Mouse (Mus musculus) ES-E14 (cell line): ENCODE measurements at regions not wholly inside any gene's neighbourhood (a gene's known extent, or its start where the extent isn't known, plus 50 kb on each side); places are given as distances from the start of the nearest gene placed in this dataset.

Experiments
- DNase-seq: peaks from one replicate; pipeline ENCODE4 v3.0.0-alpha.2; 2013; ENCODE audit warnings: low read depth, low spot score
- H3K27ac ChIP-seq: 2 replicates; pipeline ENCODE4 v1.5.1; 2012; ENCODE audit warnings: low read depth, mild to moderate bottlenecking, low read length, moderate library complexity, mixed read lengths; ENCODE audit not compliant: poor library complexity, insufficient read depth, severe bottlenecking
- H3K36me3 ChIP-seq: 2 replicates; pipeline ENCODE4 v1.6.1; 2012; ENCODE audit warnings: mild to moderate bottlenecking, low read length, moderate library complexity, mixed read lengths; ENCODE audit not compliant: control insufficient read depth, poor library complexity, insufficient read depth, severe bottlenecking
- H3K4me1 ChIP-seq, 2 experiments: fragments of 150-350 bp in 1 of 2; sonication (generic) in 1 of 2; 2 replicates each; pipeline ENCODE4 v1.6.1; 2012; ENCODE audit warnings: low read length in 2 of 2, mild to moderate bottlenecking in 1 of 2, mixed read lengths in 1 of 2; ENCODE audit not compliant: control insufficient read depth in 2 of 2, insufficient read depth in 2 of 2, poor library complexity in 1 of 2
- H3K4me3 ChIP-seq, 2 experiments: fragments of 150-350 bp in 1 of 2; sonication (generic) in 1 of 2; 2 replicates each; pipeline ENCODE4 v1.5.1; 2012; ENCODE audit warnings: low read length in 2 of 2, low read depth in 1 of 2, mild to moderate bottlenecking in 1 of 2, mixed read lengths in 1 of 2; ENCODE audit not compliant: insufficient read depth in 1 of 2, poor library complexity in 1 of 2, severe bottlenecking in 1 of 2
- H3K9ac ChIP-seq: 2 replicates; pipeline ENCODE4 v1.6.1; 2012; ENCODE audit warnings: low read depth, mild to moderate bottlenecking, low read length, mixed read lengths; ENCODE audit not compliant: poor library complexity, insufficient read depth, severe bottlenecking
- H3K9me3 ChIP-seq: fragments of 150-350 bp; sonication (generic); 2 replicates; pipeline ENCODE4 v1.6.1; 2012; ENCODE audit warnings: low read depth, mild to moderate bottlenecking, low read length; ENCODE audit not compliant: control insufficient read depth, insufficient read depth
- CHD2 ChIP-seq: IDR thresholded peaks from 2 replicates; pipeline ENCODE4 v1.6.1; 2014; ENCODE audit warnings: mild to moderate bottlenecking, low read depth, low read length, inconsistent platforms
- HCFC1 ChIP-seq: IDR thresholded peaks from 2 replicates; pipeline ENCODE4 v1.6.1; 2012; ENCODE audit warnings: low read length, inconsistent platforms, borderline replicate concordance; ENCODE audit not compliant: insufficient read depth
- MAFK ChIP-seq: IDR thresholded peaks from 2 replicates; pipeline ENCODE4 v1.6.1; 2014; ENCODE audit warnings: mild to moderate bottlenecking, low read depth, low read length, inconsistent platforms; ENCODE audit not compliant: insufficient read depth
- ZC3H11A ChIP-seq: IDR thresholded peaks from 2 replicates; pipeline ENCODE4 v1.6.1; 2012; ENCODE audit warnings: low read depth, mild to moderate bottlenecking, inconsistent platforms, low read length, borderline replicate concordance
- ZNF384 ChIP-seq: IDR thresholded peaks from 2 replicates; pipeline ENCODE4 v1.6.1; 2012; ENCODE audit warnings: low read depth, low read length, inconsistent platforms
- in situ Hi-C, 2 experiments: fragments of 600-800 bp; cut with MboI; formaldehyde crosslinking; loops; one replicate each; pipeline ENCODE4 v1.15.1; 2025; ENCODE audit warnings: low sequenced_read_pairs in 2 of 2, inconsistent platforms in 1 of 2; ENCODE audit not compliant: unreplicated experiment in 2 of 2

GRCm38 (mm10) chr6:147704297-147704696 lies 228.7 kb downstream of the Ccdc91 start:
- no peaks in the 10 kb centered on the region for H3K36me3 ChIP-seq
- no peak overlapping the region for H3K9ac ChIP-seq
- TF ChIP-seq HCFC1, result no peak
- TF ChIP-seq MAFK, result no peak
- no peak for TF ChIP-seq ZC3H11A
- no peak for TF ChIP-seq ZNF384
- TF ChIP-seq CHD2, result no peak
- H3K9me3 ChIP-seq, result no peaks in the 10 kb centered on the region
- in situ Hi-C loops, result no loop called here
- H3K4me3 ChIP-seq, result no peak overlapping the region
- no peak overlapping the region for H3K27ac ChIP-seq
- DNase-seq, result no peak
- no peaks in the 10 kb centered on the region for H3K4me1 ChIP-seq

- H3K9ac ChIP-seq, result no peak overlapping the region
- no peak overlapping the region for H3K27ac ChIP-seq
- no peaks in the 10 kb centered on the region for H3K36me3 ChIP-seq
- H3K4me1 ChIP-seq, result no peaks in the 10 kb centered on the region
- DNase-seq, result no peak
- in situ Hi-C loops, result no loop called here
- TF ChIP-seq ZNF384 (no peak), HCFC1 (no peak), CHD2 (no peak)
- H3K9me3 ChIP-seq, result no peaks in the 10 kb centered on the region
- no peak overlapping the region for H3K4me3 ChIP-seq
Measured at GRCm38 (mm10) chr6:147705936-147706335, 230.3 kb downstream of the Ccdc91 start.

GRCm38 (mm10) chr6:147706741-147707140 lies 231.1 kb downstream of the Ccdc91 start:
- TF ChIP-seq MAFK (no peak), ZNF384 (no peak), CHD2 (no peak), ZC3H11A (no peak), HCFC1 (no peak)
- in situ Hi-C loops, result no loop called here

GRCm38 (mm10) chr6:147718052-147718712 lies 242.6 kb downstream of the Ccdc91 start:
- Histone ChIP-seq H3K27ac (no peak overlapping the region), H3K4me1 (no peaks in the 10 kb centered on the region; a peak in 1 of 4 replicates), H3K9me3 (no peaks in the 10 kb centered on the region), H3K4me3 (no peak overlapping the region), H3K36me3 (no peaks in the 10 kb centered on the region), H3K9ac (no peak overlapping the region)
- in situ Hi-C loops, result no loop called here
- no peak for DNase-seq
- TF ChIP-seq ZC3H11A, result no peak

More at GRCm38 (mm10) chr6:147706741-147707140, 231.1 kb downstream of the Ccdc91 start:
- no peaks in the 10 kb centered on the region for H3K4me1 ChIP-seq
- no peak for DNase-seq
- no peaks in the 10 kb centered on the region for H3K9me3 ChIP-seq
- H3K27ac ChIP-seq, result no peak overlapping the region
- H3K36me3 ChIP-seq, result no peaks in the 10 kb centered on the region
- H3K4me3 ChIP-seq, result no peak overlapping the region
- H3K9ac ChIP-seq, result no peak overlapping the region
